Mouse (Mus musculus): ENCODE data around the gene Tdrkh. TPM values are rescaled to one million over a fixed set of nuclear protein-coding genes. Genes with fewer than 3 reads are reported as not detected.

Tdrkh gene
- polyA plus RNA-seq (2015; fragmentation: Nextera tagmentation; extraction: Ambion mirVana): 8.1 and 9.6 TPM in 2 replicates

DNA sequence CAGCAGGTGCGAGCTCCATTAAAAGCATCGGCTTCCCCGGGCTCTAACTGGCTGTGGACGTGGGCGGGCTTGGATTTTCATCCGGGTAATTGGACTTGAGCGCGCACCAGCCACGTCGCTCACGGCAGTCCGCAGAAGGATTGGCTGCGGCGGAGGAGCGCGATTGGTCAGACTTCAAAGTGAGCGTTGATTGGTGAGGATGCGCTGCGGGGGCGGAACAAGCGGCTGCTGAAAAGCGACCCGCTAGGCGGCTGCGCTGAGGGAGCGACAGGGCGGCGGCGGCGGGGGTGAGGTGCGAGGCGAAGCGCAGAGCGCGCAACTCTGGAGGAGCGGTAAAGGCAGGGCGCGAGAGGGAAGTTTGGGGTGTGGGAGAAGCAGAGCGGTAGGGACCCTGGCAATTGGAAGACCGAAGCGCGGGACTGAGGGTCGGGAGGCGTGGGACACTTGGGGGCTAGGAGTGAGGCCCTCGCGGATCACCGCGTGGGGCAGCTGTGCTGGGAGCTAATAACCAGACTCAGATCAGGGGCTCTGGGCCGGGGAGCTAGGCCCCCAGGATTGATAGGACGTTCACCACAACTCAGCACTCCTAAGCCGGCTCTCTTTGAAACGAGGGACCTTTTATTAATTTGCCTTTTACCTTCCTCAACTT, at the start of gene Tdrkh:
TSS of gene Tdrkh (plus strand) at position 243 of the 649 bp plus-strand sequence.
- no peaks in the 10 kb centered on the region for H3K27me3 ChIP-seq (ENCODE audit: control insufficient read depth, insufficient read depth, low read depth, low read length)
- H3K27ac ChIP-seq (ENCODE audit: low read length): no peak within 1 kb of the TSS
- peak within 1 kb of the TSS; percentile 59 for H3K9ac ChIP-seq (ENCODE audit: low read depth, low read length)
- WGBS (ENCODE audit: insufficient replicate concordance): 8% methylated on average over 52 of the region's 52 CpGs
- H3K4me2 ChIP-seq (ENCODE audit: low read depth, low read length): peak within 1 kb of the TSS; percentile 85
- ATAC-seq (ENCODE audit: low read depth): peak; percentile 98
- H3K36me3 ChIP-seq (ENCODE audit: control insufficient read depth, insufficient read depth): no peaks in the 10 kb centered on the region
- no peaks in the 10 kb centered on the region for H3K9me3 ChIP-seq (replicated peaks; ENCODE audit: control insufficient read depth, low read length)
- H3K4me1 ChIP-seq (ENCODE audit: control insufficient read depth, low read depth, low read length): peaks cover 7% of the 10 kb centered on the region
- peak within 1 kb of the TSS; percentile 65 for H3K4me3 ChIP-seq (ENCODE audit: low read depth, low read length)

DNA sequence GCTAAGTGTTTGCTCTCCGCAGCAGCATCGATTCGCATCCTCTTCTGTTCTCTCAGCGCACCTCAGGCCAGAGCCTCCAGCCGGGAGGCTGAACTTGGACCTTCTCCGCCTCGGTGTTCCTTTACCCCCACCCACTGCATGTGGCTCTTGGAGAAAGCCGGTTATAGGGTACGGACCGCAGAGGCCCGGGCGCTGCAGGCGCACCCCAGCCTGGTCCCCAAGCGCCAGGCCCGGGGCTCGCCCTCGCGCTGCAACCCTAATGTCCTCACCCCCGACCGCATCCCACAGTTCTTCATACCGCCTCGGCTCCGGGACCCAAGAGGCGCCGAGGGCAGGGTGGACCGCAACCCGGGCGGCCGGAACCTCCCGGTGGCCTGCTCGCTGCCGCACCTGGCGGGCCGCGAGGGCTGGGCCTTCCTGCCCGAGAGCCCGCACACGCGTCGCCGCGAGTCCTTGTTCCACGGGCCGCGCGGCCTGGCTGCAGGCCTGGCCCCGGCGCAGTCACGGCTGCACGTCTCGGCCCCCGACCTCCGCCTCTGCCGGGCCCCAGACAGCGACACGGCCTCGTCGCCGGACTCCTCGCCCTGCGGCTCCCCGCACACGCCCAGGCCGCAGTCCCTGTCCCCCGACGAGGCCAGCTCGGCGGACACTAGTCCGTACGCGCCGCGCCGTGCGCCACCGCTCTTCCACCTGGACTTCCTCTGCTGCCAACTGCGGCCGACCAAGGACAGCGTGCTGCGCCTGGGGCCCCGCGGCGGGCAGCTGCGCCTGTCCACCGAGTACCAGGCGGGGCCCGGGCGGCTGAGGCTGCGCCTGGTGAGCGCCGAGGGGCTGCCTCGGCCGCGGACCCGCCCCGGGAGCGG, 49.6 kb upstream of the Tdrkh start:
- peak overlapping the region; percentile 42 for H3K4me3 ChIP-seq (ENCODE audit: low read depth, low read length)
- H3K9ac ChIP-seq (ENCODE audit: low read depth, low read length): peak overlapping the region; percentile 33; the same call in 1 of the 2 replicates
- ATAC-seq (ENCODE audit: low read depth): peak; percentile 17; the same call in 1 of the 2 replicates
- WGBS (ENCODE audit: insufficient replicate concordance): 4% methylated on average over 97 of the region's 97 CpGs
- no peaks in the 10 kb centered on the region for H3K9me3 ChIP-seq (replicated peaks; ENCODE audit: control insufficient read depth, low read length)
- peak overlapping the region; percentile 66 for H3K4me2 ChIP-seq (ENCODE audit: low read depth, low read length)
- H3K27ac ChIP-seq (ENCODE audit: low read length): no peak overlapping the region
- no peaks in the 10 kb centered on the region for H3K4me1 ChIP-seq (ENCODE audit: control insufficient read depth, low read depth, low read length)
- peaks cover 34% of the 10 kb centered on the region for H3K27me3 ChIP-seq (ENCODE audit: control insufficient read depth, insufficient read depth, low read depth, low read length)
- H3K36me3 ChIP-seq (ENCODE audit: control insufficient read depth, insufficient read depth): no peaks in the 10 kb centered on the region

DNA sequence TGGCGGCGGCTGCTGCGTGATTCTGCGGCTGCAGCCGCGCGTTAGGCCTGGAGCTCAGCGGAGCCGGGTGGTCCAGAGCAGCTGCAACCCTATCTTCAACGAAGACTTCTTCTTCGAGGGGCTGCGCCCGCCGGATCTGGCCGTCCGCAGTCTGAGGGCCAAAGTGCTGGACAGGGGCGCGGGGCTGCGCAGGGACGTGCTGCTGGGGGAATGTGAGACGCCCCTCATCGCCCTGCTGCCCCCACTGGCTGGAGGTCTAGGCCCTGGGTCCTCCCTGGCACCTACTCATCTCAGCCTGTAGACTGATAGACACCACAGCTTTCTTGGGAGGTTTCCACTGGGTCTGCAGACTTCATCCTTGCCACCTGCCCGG, 48.9 kb upstream of the Tdrkh start:
- peak overlapping the region; percentile 33; the same call in 1 of the 2 replicates for H3K9ac ChIP-seq (ENCODE audit: low read depth, low read length)
- no peaks in the 10 kb centered on the region for H3K4me1 ChIP-seq (ENCODE audit: control insufficient read depth, low read depth, low read length)
- H3K4me2 ChIP-seq (ENCODE audit: low read depth, low read length): peak overlapping the region; percentile 66
- peak overlapping the region; percentile 42 for H3K4me3 ChIP-seq (ENCODE audit: low read depth, low read length)
- no peak for ATAC-seq (ENCODE audit: low read depth)
- H3K9me3 ChIP-seq (replicated peaks; ENCODE audit: control insufficient read depth, low read length): no peaks in the 10 kb centered on the region
- no peak overlapping the region for H3K27ac ChIP-seq (ENCODE audit: low read length)
- H3K27me3 ChIP-seq (ENCODE audit: control insufficient read depth, insufficient read depth, low read depth, low read length): peaks cover 34% of the 10 kb centered on the region
- WGBS (ENCODE audit: insufficient replicate concordance): 5% methylated on average over 23 of the region's 23 CpGs
- H3K36me3 ChIP-seq (ENCODE audit: control insufficient read depth, insufficient read depth): no peaks in the 10 kb centered on the region

DNA sequence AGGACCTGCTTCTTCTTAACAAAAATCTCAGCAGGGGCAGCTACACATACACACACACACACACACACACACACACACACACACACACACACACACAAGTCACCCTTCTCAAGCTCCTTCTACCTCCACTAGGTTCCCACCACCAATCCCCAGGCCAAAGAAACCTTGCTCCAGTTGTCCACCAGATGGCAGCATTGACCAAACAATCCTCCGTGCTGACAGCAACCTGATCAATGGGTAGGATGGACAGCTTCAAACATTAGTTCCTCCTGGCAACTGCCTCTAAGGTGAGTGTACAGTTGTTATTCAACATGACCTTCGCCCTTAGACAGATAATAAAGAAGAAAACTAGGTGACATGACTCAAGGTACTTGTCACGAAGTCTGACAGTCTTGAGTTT, 46.3 kb upstream of the Tdrkh start:
- Histone ChIP-seq H3K4me3 (ENCODE audit: low read depth, low read length) (no peak overlapping the region), H3K9me3 (replicated peaks; ENCODE audit: control insufficient read depth, low read length) (no peaks in the 10 kb centered on the region), H3K4me1 (ENCODE audit: control insufficient read depth, low read depth, low read length) (no peaks in the 10 kb centered on the region), H3K27me3 (ENCODE audit: control insufficient read depth, insufficient read depth, low read depth, low read length) (peaks cover 34% of the 10 kb centered on the region), H3K36me3 (ENCODE audit: control insufficient read depth, insufficient read depth) (no peaks in the 10 kb centered on the region), H3K4me2 (ENCODE audit: low read depth, low read length) (no peak overlapping the region), H3K27ac (ENCODE audit: low read length) (no peak overlapping the region), H3K9ac (ENCODE audit: low read depth, low read length) (no peak overlapping the region)
- 14% methylated on average over 3 of the region's 3 CpGs for WGBS (ENCODE audit: insufficient replicate concordance)
- ATAC-seq (ENCODE audit: low read depth): no peak

DNA sequence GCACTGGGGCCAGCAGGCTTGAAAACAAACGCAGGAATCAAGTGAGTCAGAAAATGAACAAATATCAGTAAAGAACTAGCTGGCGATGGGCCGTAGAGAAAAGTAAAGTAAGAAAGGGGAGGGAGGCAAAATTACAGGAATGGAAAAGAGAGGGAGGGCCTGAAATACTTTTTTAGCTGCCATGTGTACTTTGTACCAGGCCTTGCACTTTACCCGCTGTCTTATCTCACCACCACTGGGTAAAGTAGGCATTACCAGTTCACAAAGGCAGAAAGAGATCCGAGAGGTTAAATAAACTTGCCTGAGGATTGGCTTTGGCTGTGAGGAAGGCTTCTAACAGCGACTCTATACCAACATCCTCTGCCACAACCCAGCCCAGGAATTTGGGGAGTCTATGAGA, 45.6 kb upstream of the Tdrkh start:
- peaks cover 26% of the 10 kb centered on the region for H3K27me3 ChIP-seq (ENCODE audit: control insufficient read depth, insufficient read depth, low read depth, low read length)
- no peak overlapping the region for H3K4me2 ChIP-seq (ENCODE audit: low read depth, low read length)
- H3K9ac ChIP-seq (ENCODE audit: low read depth, low read length): no peak overlapping the region
- no peak overlapping the region for H3K4me3 ChIP-seq (ENCODE audit: low read depth, low read length)
- no peaks in the 10 kb centered on the region for H3K36me3 ChIP-seq (ENCODE audit: control insufficient read depth, insufficient read depth)
- no peaks in the 10 kb centered on the region for H3K9me3 ChIP-seq (replicated peaks; ENCODE audit: control insufficient read depth, low read length)
- no peak for ATAC-seq (ENCODE audit: low read depth)
- H3K27ac ChIP-seq (ENCODE audit: low read length): no peak overlapping the region
- no peaks in the 10 kb centered on the region for H3K4me1 ChIP-seq (ENCODE audit: control insufficient read depth, low read depth, low read length)
- WGBS (ENCODE audit: insufficient replicate concordance): 59% methylated on average over 6 of the region's 6 CpGs

DNA sequence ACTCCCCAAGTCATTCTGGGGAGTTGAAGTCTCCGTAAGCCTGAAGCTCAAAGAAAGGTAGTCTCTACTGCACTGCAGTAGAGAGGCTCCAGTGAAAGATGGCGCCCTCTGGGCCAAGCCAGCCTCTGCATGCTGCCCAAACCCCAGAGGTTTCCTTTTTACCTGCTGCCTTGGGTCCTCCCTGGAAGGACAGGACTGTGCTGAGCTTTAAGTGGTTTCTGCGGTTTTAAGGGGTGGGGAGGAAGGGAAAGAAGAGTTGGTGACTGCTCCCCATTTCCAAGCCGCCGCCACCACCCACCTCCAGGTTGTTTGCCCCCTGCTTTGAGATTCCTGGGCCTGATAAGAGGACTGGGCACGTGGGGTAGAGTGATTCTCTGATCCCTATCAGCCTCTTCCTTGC, 44.4 kb upstream of the Tdrkh start:
- Histone ChIP-seq H3K4me2 (ENCODE audit: low read depth, low read length) (no peak overlapping the region), H3K27ac (ENCODE audit: low read length) (no peak overlapping the region), H3K9me3 (replicated peaks; ENCODE audit: control insufficient read depth, low read length) (no peaks in the 10 kb centered on the region), H3K4me3 (ENCODE audit: low read depth, low read length) (no peak overlapping the region), H3K36me3 (ENCODE audit: control insufficient read depth, insufficient read depth) (no peaks in the 10 kb centered on the region), H3K9ac (ENCODE audit: low read depth, low read length) (no peak overlapping the region), H3K4me1 (ENCODE audit: control insufficient read depth, low read depth, low read length) (no peaks in the 10 kb centered on the region; the same call in none of the 2 replicates), H3K27me3 (ENCODE audit: control insufficient read depth, insufficient read depth, low read depth, low read length) (peaks cover 16% of the 10 kb centered on the region)
- 46% methylated on average over 6 of the region's 6 CpGs for WGBS (ENCODE audit: insufficient replicate concordance)
- no peak for ATAC-seq (ENCODE audit: low read depth)

DNA sequence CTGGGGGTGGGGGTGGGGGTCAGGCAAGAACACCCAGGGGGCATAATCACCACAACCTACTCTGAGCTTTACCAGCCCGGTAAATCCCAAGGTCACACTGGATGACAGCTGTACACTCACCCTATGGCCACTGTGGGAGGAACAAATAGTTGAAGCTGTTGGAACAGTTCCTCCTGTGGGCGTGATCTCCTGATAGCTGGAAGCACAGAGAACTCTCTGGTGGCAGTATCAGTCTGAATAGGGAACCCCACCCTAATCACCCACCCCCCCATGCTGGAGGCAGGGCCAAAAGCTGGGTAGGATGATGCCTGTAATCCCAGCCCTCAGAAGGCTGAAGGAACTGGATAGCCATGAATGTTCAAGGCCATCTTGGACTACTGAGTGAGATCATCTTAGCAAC, 43.4 kb upstream of the Tdrkh start:
- no peaks in the 10 kb centered on the region; the same call in none of the 2 replicates for H3K4me1 ChIP-seq (ENCODE audit: control insufficient read depth, low read depth, low read length)
- no peaks in the 10 kb centered on the region for H3K9me3 ChIP-seq (replicated peaks; ENCODE audit: control insufficient read depth, low read length)
- no peak overlapping the region for H3K27ac ChIP-seq (ENCODE audit: low read length)
- no peak; the same call in 1 of the 2 replicates for ATAC-seq (ENCODE audit: low read depth)
- no peak overlapping the region for H3K4me3 ChIP-seq (ENCODE audit: low read depth, low read length)
- H3K36me3 ChIP-seq (ENCODE audit: control insufficient read depth, insufficient read depth): no peaks in the 10 kb centered on the region
- H3K27me3 ChIP-seq (ENCODE audit: control insufficient read depth, insufficient read depth, low read depth, low read length): peaks cover 6% of the 10 kb centered on the region
- 34% methylated on average over 2 of the region's 2 CpGs for WGBS (ENCODE audit: insufficient replicate concordance)
- H3K4me2 ChIP-seq (ENCODE audit: low read depth, low read length): no peak overlapping the region
- no peak overlapping the region for H3K9ac ChIP-seq (ENCODE audit: low read depth, low read length)

DNA sequence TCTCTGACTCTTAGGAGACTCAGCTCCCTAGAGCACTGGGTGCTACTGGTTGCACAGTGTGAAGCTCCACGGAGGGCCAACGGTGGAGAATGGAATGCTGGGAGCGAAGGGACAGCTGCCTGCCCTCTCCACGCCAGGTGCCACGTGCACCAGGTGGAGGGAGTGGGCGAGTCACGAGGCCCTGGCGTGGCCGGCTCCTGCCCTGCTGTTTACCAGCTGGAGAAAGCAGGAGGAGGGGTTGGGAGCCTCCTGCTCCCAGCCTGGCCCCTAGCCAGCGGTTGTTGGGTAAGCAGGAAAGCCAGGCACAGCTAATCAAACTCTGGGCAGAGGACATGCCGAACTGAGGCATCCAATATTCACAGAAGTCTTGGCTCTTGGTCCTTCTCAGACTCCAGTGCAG, 41.4 kb upstream of the Tdrkh start:
- Histone ChIP-seq H3K4me1 (ENCODE audit: control insufficient read depth, low read depth, low read length) (no peaks in the 10 kb centered on the region; the same call in none of the 2 replicates), H3K4me2 (ENCODE audit: low read depth, low read length) (no peak overlapping the region), H3K36me3 (ENCODE audit: control insufficient read depth, insufficient read depth) (no peaks in the 10 kb centered on the region), H3K4me3 (ENCODE audit: low read depth, low read length) (no peak overlapping the region), H3K9me3 (replicated peaks; ENCODE audit: control insufficient read depth, low read length) (no peaks in the 10 kb centered on the region), H3K27ac (ENCODE audit: low read length) (no peak overlapping the region), H3K27me3 (ENCODE audit: control insufficient read depth, insufficient read depth, low read depth, low read length) (no peaks in the 10 kb centered on the region; the same call in 1 of the 2 replicates), H3K9ac (ENCODE audit: low read depth, low read length) (no peak overlapping the region)
- WGBS (ENCODE audit: insufficient replicate concordance): 22% methylated on average over 11 of the region's 11 CpGs
- peak; percentile 85 for ATAC-seq (ENCODE audit: low read depth)

DNA sequence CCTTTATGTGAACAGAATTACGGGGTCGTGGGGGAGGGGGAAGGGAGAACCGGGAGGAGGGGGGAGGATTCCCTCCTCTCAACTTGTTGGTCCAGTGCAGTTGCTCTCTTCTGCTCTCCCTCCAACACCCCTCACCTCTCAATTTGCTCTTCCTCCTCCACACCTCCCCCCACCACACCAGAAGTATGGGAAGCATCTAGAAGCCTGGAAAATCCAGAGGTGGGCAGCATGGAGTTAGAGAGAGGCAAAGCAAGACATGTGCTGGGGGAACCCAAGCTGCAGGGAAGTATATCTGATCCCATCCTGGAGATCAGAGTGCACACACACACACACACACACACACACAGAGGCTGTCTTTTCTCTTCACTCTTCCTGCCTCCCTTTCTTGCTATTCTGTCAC, 41.0 kb upstream of the Tdrkh start:
- no peaks in the 10 kb centered on the region for H3K9me3 ChIP-seq (replicated peaks; ENCODE audit: control insufficient read depth, low read length)
- no peak overlapping the region for H3K4me3 ChIP-seq (ENCODE audit: low read depth, low read length)
- 5% methylated on average over 3 of the region's 3 CpGs for WGBS (ENCODE audit: insufficient replicate concordance)
- no peaks in the 10 kb centered on the region; the same call in none of the 2 replicates for H3K4me1 ChIP-seq (ENCODE audit: control insufficient read depth, low read depth, low read length)
- ATAC-seq (ENCODE audit: low read depth): no peak
- no peaks in the 10 kb centered on the region; the same call in 1 of the 2 replicates for H3K27me3 ChIP-seq (ENCODE audit: control insufficient read depth, insufficient read depth, low read depth, low read length)
- H3K4me2 ChIP-seq (ENCODE audit: low read depth, low read length): no peak overlapping the region
- H3K9ac ChIP-seq (ENCODE audit: low read depth, low read length): no peak overlapping the region
- no peak overlapping the region for H3K27ac ChIP-seq (ENCODE audit: low read length)
- H3K36me3 ChIP-seq (ENCODE audit: control insufficient read depth, insufficient read depth): no peaks in the 10 kb centered on the region

Data from liver, embryonic 16.5 days (tissue).